Mouse (Mus musculus) liver, embryonic 13.5 days (tissue): ENCODE data around the gene Ube2e1. TPM values are rescaled to one million over a fixed set of nuclear protein-coding genes. Genes with fewer than 3 reads are reported as not detected.
A peak's percentile ranks its signal among the peaks of the same experiment; 100 is the strongest.
"Not testable (repeated sequence)": the region's sequence is repeated elsewhere in the genome, so short reads cannot be mapped to it uniquely, and the experiment has no call there.

Experiments
- ATAC-seq: fragments of 200-750 bp; cut with Nextera tagmentation; 2 replicates; pipeline ENCODE4 v1.8.0; 2017; ENCODE audit warnings: low read depth, mild to moderate bottlenecking, moderate number of reproducible peaks, moderate library complexity
- DNase-seq: peaks from one replicate; pipeline ENCODE4 v3.0.0; 2022
- H3K27ac ChIP-seq: fragments of 300-500 bp; sonication (generic); 2 replicates; pipeline ENCODE4 v1.5.1; 2015; ENCODE audit warnings: moderate library complexity, mild to moderate bottlenecking, inconsistent platforms
- H3K27me3 ChIP-seq: fragments of 300-500 bp; sonication (generic); 2 replicates; pipeline ENCODE4 v1.6.1; 2015; ENCODE audit warnings: mild to moderate bottlenecking, inconsistent platforms
- H3K36me3 ChIP-seq: fragments of 300-500 bp; sonication (generic); 2 replicates; pipeline ENCODE4 v1.6.1; 2015; ENCODE audit warnings: mild to moderate bottlenecking, inconsistent platforms
- H3K4me1 ChIP-seq: fragments of 300-500 bp; sonication (generic); replicated peaks from 2 replicates; pipeline ENCODE4 v1.6.1; 2015; ENCODE audit warnings: inconsistent platforms
- H3K4me2 ChIP-seq: fragments of 300-500 bp; sonication (generic); 2 replicates; pipeline ENCODE4 v1.6.1; 2015; ENCODE audit warnings: inconsistent platforms, mild to moderate bottlenecking, moderate library complexity
- H3K4me3 ChIP-seq: fragments of 300-500 bp; sonication (generic); replicated peaks from 2 replicates; pipeline ENCODE4 v1.5.1; 2015; ENCODE audit warnings: mild to moderate bottlenecking, inconsistent platforms
- H3K9ac ChIP-seq: fragments of 300-500 bp; sonication (generic); 2 replicates; pipeline ENCODE4 v1.6.1; 2015; ENCODE audit warnings: mild to moderate bottlenecking, inconsistent platforms
- H3K9me3 ChIP-seq: fragments of 300-500 bp; sonication (generic); replicated peaks from 2 replicates; pipeline ENCODE4 v1.6.1; 2016; ENCODE audit warnings: inconsistent platforms
- WGBS: fragments of 180-500 bp; shearing (Covaris S2); methylation state at CpG from one replicate; pipeline ENCODE4 v1.1.7; 2015; ENCODE audit not compliant: insufficient replicate concordance; 5-methylcytosine and 5-hydroxymethylcytosine counted together
- polyA plus RNA-seq: library from polyadenylated mRNA; unstranded; fragments of >200 nt; fragmentation: Nextera tagmentation; extraction: Ambion mirVana; gene quantifications from 2 replicates; pipeline ENCODE4 v1.2.1, GENCODE M21; 2015

Gene Ube2e1
- polyA plus RNA-seq, 1 experiment from 2014 or later = 52.7 TPM

DNA sequence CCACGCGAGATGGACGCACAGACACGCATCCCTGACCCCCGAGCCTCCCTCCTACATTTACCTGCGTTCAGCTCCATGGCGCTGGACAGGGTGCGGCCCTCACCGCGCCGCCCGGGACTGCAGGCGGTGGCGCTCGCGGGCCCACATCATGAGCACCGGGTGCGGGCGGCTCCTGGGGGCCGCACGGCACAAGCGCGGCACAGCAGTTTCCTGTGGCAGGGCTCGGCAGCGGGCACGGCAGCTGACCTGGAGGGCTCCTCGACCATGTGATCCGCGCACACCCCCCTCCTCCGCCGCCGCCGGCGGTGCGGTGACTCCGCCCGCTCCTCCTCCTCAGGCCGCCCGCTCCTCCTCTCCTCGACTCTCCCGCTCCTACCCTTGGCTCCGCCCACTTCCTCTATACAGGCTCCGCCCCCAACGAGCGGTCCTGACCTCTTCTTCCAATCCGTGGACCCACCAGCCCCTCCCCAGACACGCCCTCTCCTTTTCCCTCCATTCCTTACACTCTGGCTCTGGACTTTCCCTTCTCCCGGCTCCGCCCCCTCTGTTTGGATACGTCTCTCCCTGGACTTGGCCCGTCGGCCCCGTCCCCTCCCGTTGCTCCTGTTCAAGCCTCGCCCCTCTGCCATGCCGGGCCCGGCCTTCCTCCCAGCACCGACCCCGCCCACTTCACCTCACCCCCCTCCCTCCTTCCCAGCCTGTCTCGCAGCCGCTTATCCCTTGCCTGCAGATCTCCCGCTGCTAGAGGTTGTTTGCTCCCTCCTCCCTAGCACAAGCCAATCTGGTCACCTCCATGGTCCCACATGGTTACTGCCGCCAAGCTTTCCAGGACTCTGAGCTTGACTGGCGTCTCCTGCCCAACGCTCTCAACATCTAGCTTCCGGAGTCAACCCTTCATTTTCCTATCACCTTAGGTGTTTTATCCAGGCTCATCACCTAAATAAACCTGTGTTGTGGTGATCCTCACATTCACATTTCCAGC is 92.6 kb downstream of the Ube2e1 start, which contains the start of gene Nr1d2:
Gene Nr1d2 (minus strand): TSS at position 378 of the 982 bp plus-strand sequence.
- ATAC-seq (peak; percentile 83), DNase-seq (peak; percentile 91)
- under 1% methylated on average over 65 of the region's 66 CpGs for WGBS
- Histone ChIP-seq H3K9ac (peak within 1 kb of the TSS; percentile 73), H3K36me3 (no peaks in the 10 kb centered on the region), H3K4me3 (peak within 1 kb of the TSS; percentile 72), H3K4me2 (peak within 1 kb of the TSS; percentile 98), H3K27me3 (no peaks in the 10 kb centered on the region), H3K27ac (peak within 1 kb of the TSS; percentile 59), H3K9me3 (no peaks in the 10 kb centered on the region), H3K4me1 (peaks cover 30% of the 10 kb centered on the region)

DNA sequence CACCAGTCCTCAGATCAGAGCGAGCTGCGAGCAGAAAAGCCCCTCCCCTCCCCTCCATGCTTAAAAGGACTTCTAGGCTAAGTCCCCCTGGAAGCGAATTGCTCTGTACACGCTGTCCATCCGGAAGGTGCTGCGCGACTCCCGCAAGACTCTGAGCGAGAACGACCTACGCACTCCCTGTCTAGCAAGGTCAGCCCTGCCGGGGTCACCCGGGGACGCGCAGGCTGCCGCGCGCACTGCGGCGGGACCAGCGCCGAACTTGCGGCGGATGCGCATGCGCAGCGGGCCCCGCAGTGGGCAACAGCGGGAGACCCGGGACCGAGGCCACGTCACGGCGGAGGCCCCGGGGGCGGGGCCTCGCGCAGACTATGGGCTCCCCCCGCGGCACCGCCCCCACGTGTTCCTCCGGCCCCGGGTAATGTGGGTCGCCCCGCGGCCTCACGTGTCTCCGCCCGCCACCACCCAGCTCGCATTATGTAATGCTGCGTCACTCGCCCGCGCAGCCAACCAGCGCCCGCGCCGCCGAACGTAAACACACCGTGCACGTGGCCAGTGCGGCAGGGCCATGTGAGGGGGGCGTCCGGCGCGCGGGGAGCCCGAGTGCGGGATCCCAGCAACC is 93.4 kb downstream of the Ube2e1 start:
- peak overlapping the region; percentile 98 for H3K4me2 ChIP-seq
- no peaks in the 10 kb centered on the region for H3K27me3 ChIP-seq
- ATAC-seq (peak; percentile 84), DNase-seq (peak; percentile 92)
- WGBS = 0% methylated on average over 68 of the region's 71 CpGs
- H3K9me3 ChIP-seq = no peaks in the 10 kb centered on the region
- H3K4me3 ChIP-seq = peak overlapping the region; percentile 72
- H3K27ac ChIP-seq = peak overlapping the region; percentile 59
- no peaks in the 10 kb centered on the region for H3K36me3 ChIP-seq
- H3K9ac ChIP-seq = peak overlapping the region; percentile 73
- H3K4me1 ChIP-seq = peaks cover 32% of the 10 kb centered on the region

DNA sequence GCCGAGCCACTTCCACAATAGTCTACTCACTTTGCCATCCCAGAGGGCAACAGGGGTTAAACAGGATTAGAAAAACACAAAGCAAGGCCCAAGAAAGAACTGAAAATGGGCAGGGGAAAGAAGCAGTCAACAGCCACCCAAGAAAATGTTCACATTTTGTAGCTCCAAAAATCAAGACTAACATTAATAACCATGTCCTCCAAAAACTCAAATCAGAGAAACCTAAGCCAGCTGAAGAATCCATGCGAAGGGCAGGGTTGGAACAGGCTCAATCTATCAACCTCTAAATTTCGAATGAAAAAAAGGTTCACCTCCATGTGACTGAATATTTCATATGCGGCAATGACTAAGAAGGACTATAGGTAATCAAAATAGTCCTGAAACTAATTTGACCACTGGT is 94.3 kb downstream of the Ube2e1 start:
- no peaks in the 10 kb centered on the region for H3K9me3 ChIP-seq
- H3K36me3 ChIP-seq = no peaks in the 10 kb centered on the region
- WGBS = 74% methylated on average over 4 of the region's 4 CpGs
- H3K27ac ChIP-seq = no peak overlapping the region
- peak overlapping the region; percentile 72; the same call in 1 of the 2 replicates for H3K4me3 ChIP-seq
- no peak for DNase-seq
- no peak for ATAC-seq
- H3K4me2 ChIP-seq = peak overlapping the region; percentile 98
- no peak overlapping the region for H3K9ac ChIP-seq
- peaks cover 32% of the 10 kb centered on the region for H3K4me1 ChIP-seq
- no peaks in the 10 kb centered on the region for H3K27me3 ChIP-seq

DNA sequence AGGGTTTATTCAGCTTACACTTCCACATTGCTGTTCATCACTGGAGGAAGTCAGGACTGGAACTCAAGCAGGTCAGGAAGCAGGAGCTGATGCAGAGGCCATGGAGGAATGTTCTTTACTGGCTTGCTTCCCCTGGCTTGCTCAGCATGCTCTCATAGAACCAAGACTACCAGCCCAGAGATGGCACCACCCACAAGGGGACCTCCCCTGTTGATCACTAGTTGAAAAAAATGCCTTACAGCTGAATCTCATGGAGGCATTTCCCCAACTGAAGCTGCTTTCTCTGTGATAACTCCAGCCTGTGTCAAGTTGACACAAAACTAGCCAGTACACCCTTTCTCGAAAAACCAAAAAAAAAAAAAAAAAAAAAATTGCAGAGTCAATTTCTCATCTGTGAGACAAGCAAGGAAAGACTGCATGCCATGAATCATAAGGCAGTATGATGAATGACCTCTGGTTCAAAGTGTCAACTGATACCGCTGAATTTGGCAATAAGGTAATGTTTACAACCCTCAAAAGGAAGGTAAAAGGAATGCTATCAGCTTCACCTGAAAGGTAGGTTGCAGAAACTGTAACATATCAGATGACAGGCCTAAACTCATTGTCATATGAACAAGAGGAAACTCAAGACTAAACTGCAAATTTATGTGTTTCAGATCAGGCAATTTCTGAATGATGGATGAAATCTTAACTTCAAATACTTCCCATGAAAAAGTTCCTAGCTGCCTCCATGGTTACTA is 95.0 kb downstream of the Ube2e1 start:
- H3K27ac ChIP-seq, H3K9me3 ChIP-seq, H3K4me2 ChIP-seq, H3K27me3 ChIP-seq, H3K4me3 ChIP-seq, ATAC-seq, DNase-seq, H3K9ac ChIP-seq, H3K36me3 ChIP-seq: not testable (repeated sequence)
- WGBS = 63% methylated on average over 2 of the region's 2 CpGs
- H3K4me1 ChIP-seq = peaks cover 32% of the 10 kb centered on the region

DNA sequence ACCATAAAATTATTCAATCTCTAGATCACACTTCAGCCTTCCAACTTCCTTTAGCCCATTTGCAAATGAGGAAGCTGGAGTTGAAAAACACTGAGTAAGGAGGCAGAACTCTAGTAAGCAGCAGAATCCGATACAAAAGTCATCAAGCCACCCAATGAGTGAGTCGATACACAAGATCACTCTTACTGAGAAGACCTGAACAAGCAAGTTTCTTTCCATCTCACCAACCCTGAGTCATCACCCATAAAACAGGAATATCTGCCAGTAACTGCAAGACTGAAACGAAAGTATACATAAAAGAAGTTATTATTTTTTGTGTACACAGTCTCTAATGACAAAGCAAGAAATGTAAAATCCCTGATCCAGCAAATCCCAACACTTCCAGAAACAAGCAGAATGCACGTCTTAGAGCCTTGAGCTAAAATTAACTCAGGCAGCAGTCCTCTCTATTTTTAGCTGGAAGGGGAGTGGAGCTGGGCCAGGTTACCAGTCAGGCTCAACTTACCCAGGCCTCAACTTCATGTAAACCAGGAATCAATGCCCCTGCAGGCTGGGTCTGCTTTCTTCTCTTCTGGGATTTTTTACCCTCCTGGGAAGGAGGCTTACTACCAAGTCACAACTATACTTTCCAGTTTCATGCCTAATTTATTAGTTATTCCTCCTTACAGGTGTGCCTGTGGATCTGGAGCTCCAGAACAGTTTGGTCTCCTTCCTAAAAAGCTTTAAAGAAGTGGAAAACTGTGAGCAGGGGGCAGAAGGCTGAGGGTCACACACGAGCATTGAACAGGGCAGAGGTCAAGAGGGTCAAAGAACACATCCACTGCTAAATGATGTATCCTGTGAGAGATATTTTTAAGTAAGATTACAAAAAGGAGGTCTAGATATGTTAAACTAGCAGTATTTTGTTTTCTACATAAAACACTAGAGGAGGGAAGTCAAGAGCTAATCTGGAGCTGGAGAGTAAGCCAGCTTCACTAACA is 97.4 kb downstream of the Ube2e1 start:
- Histone ChIP-seq H3K4me1 (peaks cover 27% of the 10 kb centered on the region), H3K9ac (no peak overlapping the region), H3K4me3 (no peak overlapping the region), H3K27me3 (no peaks in the 10 kb centered on the region), H3K9me3 (no peaks in the 10 kb centered on the region), H3K36me3 (no peaks in the 10 kb centered on the region), H3K27ac (peak overlapping the region; percentile 23; the same call in 1 of the 2 replicates), H3K4me2 (no peak overlapping the region)
- WGBS = 28% methylated on average over 5 of the region's 5 CpGs
- ATAC-seq (no peak), DNase-seq (no peak)

DNA sequence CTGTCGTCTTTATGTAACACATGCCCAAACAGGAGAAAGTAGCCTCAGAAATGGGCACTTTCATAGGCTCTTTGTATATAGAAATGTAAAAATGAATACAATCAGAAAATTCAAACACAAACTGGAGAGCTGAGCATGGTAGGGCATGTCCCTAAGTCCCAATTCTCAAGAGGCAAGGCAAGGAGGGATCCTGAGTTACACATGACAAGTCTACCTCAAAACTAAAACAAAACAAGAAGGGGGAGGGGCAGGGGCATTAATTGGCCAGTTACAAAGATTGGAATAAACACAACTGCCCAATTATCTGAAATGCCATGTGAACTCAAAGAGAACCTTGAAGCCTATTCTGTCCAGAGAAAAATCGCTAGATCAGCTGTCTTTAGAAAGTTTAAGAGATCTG is 98.6 kb downstream of the Ube2e1 start:
- H3K9ac ChIP-seq = no peak overlapping the region
- peaks cover 17% of the 10 kb centered on the region for H3K4me1 ChIP-seq
- H3K4me2 ChIP-seq = no peak overlapping the region
- H3K36me3 ChIP-seq = no peaks in the 10 kb centered on the region
- no peak overlapping the region for H3K27ac ChIP-seq
- DNase-seq = no peak
- no peak overlapping the region for H3K4me3 ChIP-seq
- H3K9me3 ChIP-seq = no peaks in the 10 kb centered on the region
- no peak for ATAC-seq
- WGBS = 71% methylated on average over 2 of the region's 2 CpGs
- H3K27me3 ChIP-seq = no peaks in the 10 kb centered on the region

Other genes with a start within 250 kb of the Ube2e1 start
- 1.4 and 1.6 TPM in 2 replicates for gene Nr1d2, start 92.7 kb downstream of the Ube2e1 start, polyA plus RNA-seq
- gene Nkiras1, start 60.7 kb downstream of the Ube2e1 start, polyA plus RNA-seq = 10.0 and 10.9 TPM in 2 replicates
- 362 and 376 TPM in 2 replicates for gene Rpl15, start 60.5 kb downstream of the Ube2e1 start, polyA plus RNA-seq